Mouse (Mus musculus): ENCODE results near the gene Pex11g. TPM values are rescaled to one million over a fixed set of nuclear protein-coding genes. Genes with fewer than 3 reads are reported as not detected.

Pex11g gene
- polyA plus RNA-seq, 1 experiment from 2014 or later: 3.2 TPM

DNA sequence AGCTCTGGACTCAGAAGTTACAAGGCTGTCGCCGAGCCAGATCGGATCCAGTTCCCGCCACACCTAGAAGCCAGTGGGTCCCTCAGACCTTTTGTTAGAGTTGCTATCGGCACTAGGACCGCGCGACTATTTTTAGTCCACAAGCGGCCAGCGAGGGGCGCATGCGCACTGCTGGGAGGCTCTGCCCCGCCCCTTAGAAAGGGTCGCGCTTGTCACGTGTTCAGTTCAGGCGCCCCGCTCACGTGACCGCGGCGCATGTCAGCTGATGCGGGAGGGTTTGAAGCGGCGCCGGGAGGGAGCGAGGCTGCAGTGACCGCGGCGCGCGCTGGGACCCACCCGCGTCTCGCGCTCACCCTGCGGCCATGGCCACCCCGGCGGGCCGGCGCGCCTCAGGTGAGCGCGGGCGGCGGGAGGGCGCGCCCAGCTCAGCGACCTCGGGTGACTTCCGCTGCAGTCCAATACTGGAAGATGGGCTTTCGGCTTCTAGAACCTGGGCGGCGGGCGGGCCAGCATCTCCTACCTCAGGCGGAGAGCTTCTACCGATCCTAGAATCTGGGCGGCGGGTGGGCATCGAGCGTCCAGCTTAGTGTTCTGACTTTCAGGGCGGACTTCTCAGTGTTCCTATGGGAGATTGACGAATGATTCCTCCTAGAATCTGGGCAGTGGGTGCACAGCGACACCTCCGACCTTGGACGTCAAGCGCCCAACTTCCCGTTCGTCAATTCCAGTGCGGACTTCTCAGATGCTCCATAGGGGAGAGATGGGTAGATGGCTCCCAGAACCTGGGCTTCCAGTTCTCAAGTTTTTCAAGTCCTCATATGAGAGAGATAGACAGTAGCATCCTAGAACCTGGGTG, 33.0 kb upstream of the Pex11g start, which contains the start of gene Mcoln1:
TSS of gene Mcoln1 (plus strand) at position 223 of the 856 bp plus-strand sequence.
- peaks cover 26% of the 10 kb centered on the region for H3K36me3 ChIP-seq (replicated peaks; ENCODE audit: control insufficient read depth, insufficient read depth)
- ATAC-seq (ENCODE audit: low FRiP score) (peak; percentile 91), DNase-seq (ENCODE audit: low spot score) (peak; percentile 99)
- H3K4me1 ChIP-seq (replicated peaks; ENCODE audit: control insufficient read depth, insufficient read depth, low read length): peaks cover 25% of the 10 kb centered on the region
- no peaks in the 10 kb centered on the region for H3K27me3 ChIP-seq (ENCODE audit: control insufficient read depth, insufficient read depth, low read length)
- H3K9ac ChIP-seq: peak within 1 kb of the TSS; percentile 86
- no peaks in the 10 kb centered on the region; the same call in 1 of the 2 replicates for H3K9me3 ChIP-seq (ENCODE audit: control insufficient read depth, low read length)
- peak within 1 kb of the TSS; percentile 88 for H3K4me2 ChIP-seq (replicated peaks)
- H3K4me3 ChIP-seq (replicated peaks; ENCODE audit: low read length): peak within 1 kb of the TSS; percentile 91
- under 1% methylated on average over 70 of the region's 70 CpGs for WGBS
- peak within 1 kb of the TSS; percentile 92 for H3K27ac ChIP-seq

DNA sequence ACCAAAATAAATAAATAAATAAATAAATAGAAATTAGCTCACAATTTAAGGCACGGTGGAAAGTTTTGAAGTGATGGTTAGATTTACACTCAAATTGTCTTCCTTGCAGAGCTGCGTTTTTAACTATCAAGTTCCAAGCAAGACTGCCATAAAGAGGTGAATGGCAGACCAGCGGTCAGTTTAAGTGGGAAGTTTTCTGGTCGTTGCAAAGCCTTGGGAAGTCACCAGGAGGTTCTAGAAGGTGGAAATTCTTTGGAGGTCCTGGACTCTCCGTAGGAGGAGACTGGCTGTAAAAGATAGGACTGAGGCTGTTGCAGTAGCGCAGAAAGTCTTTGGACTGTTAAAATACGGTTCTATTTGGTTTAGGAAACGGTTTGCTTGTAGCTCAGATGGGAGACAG, 32.3 kb upstream of the Pex11g start:
- Histone ChIP-seq H3K27ac (peak overlapping the region; percentile 92), H3K4me1 (replicated peaks; ENCODE audit: control insufficient read depth, insufficient read depth, low read length) (peaks cover 25% of the 10 kb centered on the region), H3K27me3 (ENCODE audit: control insufficient read depth, insufficient read depth, low read length) (no peaks in the 10 kb centered on the region), H3K9me3 (ENCODE audit: control insufficient read depth, low read length) (no peaks in the 10 kb centered on the region; the same call in 1 of the 2 replicates), H3K4me2 (replicated peaks) (peak overlapping the region; percentile 88), H3K36me3 (replicated peaks; ENCODE audit: control insufficient read depth, insufficient read depth) (peaks cover 31% of the 10 kb centered on the region), H3K9ac (peak overlapping the region; percentile 86), H3K4me3 (replicated peaks; ENCODE audit: low read length) (peak overlapping the region; percentile 91)
- no peak; the same call in 1 of the 2 replicates for ATAC-seq (ENCODE audit: low FRiP score)
- DNase-seq (ENCODE audit: low spot score): peak; percentile 32
- 9% methylated on average over 8 of the region's 8 CpGs for WGBS

DNA sequence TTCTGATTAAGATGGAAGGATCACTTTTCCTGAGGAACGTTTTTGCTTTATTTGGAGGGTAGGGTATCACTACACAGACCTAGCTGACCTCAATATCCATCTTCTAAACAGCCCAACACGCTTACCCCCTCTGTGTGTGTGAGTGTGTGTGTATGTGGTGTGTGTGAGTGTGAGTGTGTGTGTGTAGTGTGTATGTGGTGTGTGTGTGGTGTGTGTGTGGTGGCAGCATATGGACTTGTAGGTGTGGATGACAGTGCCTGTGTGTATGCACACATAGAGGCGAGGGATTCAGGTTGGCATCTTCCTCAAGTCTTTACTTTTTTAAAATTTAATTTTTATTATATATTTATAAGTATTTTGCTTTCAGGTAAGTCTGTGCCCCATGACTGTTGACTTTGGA, 31.1 kb upstream of the Pex11g start:
- Histone ChIP-seq H3K9me3 (ENCODE audit: control insufficient read depth, low read length) (no peaks in the 10 kb centered on the region; the same call in 1 of the 2 replicates), H3K4me3 (replicated peaks; ENCODE audit: low read length) (no peak overlapping the region), H3K27ac (no peak overlapping the region), H3K4me1 (replicated peaks; ENCODE audit: control insufficient read depth, insufficient read depth, low read length) (peaks cover 31% of the 10 kb centered on the region), H3K36me3 (replicated peaks; ENCODE audit: control insufficient read depth, insufficient read depth) (peaks cover 31% of the 10 kb centered on the region), H3K27me3 (ENCODE audit: control insufficient read depth, insufficient read depth, low read length) (no peaks in the 10 kb centered on the region), H3K9ac (no peak overlapping the region), H3K4me2 (replicated peaks) (peak overlapping the region; percentile 88; the same call in 1 of the 2 replicates)
- ATAC-seq (ENCODE audit: low FRiP score) (no peak), DNase-seq (ENCODE audit: low spot score) (no peak)
- 93% methylated on average over 3 of the region's 3 CpGs for WGBS

DNA sequence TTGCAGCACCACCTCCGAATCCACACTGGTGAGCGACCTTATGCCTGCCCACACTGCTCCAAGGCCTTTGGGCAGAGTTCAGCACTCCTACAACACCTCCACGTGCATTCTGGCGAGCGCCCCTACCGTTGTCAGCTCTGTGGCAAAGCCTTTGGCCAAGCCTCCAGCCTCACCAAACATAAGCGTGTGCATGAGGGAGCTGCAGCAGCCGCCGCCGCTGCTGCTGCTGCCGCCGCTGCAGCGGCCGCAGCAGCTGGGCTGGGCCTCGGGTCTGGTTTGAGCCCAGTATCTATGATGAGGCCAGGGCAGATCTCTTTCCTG, 28.9 kb upstream of the Pex11g start:
- no peak overlapping the region for H3K4me3 ChIP-seq (replicated peaks; ENCODE audit: low read length)
- no peak overlapping the region for H3K9ac ChIP-seq

DNA sequence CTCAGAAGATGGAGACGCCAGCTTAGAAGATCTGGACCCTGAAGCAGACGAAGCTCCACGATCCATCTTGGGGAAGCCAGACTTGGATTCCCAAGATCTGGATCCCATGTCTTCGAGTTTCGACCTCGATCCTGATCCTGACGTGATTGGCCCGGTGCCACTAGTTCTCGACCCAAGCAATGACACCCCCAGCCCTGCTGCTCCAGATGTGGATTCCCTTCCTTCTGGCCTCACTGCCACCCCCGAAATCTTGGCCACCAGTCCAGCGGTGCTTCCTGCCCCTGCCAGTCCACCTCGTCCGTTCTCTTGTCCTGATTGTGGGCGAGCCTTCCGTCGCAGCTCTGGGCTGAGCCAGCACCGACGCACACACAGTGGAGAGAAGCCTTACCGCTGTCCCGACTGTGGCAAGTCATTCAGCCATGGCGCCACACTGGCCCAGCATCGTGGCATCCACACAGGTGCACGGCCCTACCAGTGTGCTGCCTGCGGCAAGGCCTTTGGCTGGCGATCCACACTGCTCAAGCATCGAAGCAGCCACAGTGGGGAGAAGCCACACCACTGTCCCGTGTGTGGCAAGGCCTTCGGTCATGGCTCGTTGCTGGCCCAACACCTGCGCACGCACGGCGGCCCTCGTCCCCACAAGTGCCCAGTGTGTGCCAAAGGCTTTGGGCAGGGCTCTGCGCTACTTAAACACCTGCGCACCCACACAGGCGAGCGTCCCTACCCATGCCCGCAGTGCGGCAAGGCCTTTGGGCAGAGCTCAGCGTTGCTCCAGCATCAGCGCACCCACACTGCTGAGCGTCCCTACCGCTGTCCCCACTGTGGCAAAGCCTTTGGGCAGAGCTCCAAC, 28.3 kb upstream of the Pex11g start:
- ATAC-seq (ENCODE audit: low FRiP score): no peak
- Histone ChIP-seq H3K36me3 (replicated peaks; ENCODE audit: control insufficient read depth, insufficient read depth) (peaks cover 31% of the 10 kb centered on the region), H3K4me3 (replicated peaks; ENCODE audit: low read length) (no peak overlapping the region), H3K9me3 (ENCODE audit: control insufficient read depth, low read length) (no peaks in the 10 kb centered on the region; the same call in 1 of the 2 replicates), H3K27ac (no peak overlapping the region), H3K9ac (no peak overlapping the region), H3K4me2 (replicated peaks) (no peak overlapping the region), H3K4me1 (replicated peaks; ENCODE audit: control insufficient read depth, insufficient read depth, low read length) (peaks cover 26% of the 10 kb centered on the region), H3K27me3 (ENCODE audit: control insufficient read depth, insufficient read depth, low read length) (no peaks in the 10 kb centered on the region)
- DNase-seq (ENCODE audit: low spot score): no peak
- WGBS: 96% methylated on average over 44 of the region's 44 CpGs

More for the DNA sequence above, 28.9 kb upstream of the Pex11g start:
- Histone ChIP-seq H3K36me3 (replicated peaks; ENCODE audit: control insufficient read depth, insufficient read depth) (peaks cover 31% of the 10 kb centered on the region), H3K4me2 (replicated peaks) (no peak overlapping the region), H3K27ac (no peak overlapping the region), H3K4me1 (replicated peaks; ENCODE audit: control insufficient read depth, insufficient read depth, low read length) (peaks cover 32% of the 10 kb centered on the region), H3K27me3 (ENCODE audit: control insufficient read depth, insufficient read depth, low read length) (no peaks in the 10 kb centered on the region), H3K9me3 (ENCODE audit: control insufficient read depth, low read length) (no peaks in the 10 kb centered on the region; the same call in 1 of the 2 replicates)
- 93% methylated on average over 15 of the region's 15 CpGs for WGBS
- ATAC-seq (ENCODE audit: low FRiP score) (no peak), DNase-seq (ENCODE audit: low spot score) (no peak)

DNA sequence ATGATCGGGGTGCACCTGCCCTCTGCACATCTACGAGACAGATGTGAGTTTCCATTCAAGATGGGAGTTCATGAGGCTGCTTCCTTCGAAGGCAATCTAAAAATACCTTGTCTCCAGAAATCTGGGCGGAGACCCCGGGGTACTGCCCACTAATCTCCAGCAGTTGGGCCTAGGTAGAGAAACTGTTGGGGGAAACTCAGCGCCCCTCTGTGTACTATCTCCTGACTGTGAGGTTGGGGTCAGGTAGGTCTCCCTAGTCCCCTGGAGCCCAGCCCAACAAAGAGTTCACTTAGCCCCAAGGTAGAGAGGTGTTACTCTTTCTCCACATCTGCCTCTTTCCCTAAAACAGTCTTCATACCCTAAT, 26.3 kb upstream of the Pex11g start:
- H3K4me2 ChIP-seq (replicated peaks): peak overlapping the region; percentile 88
- DNase-seq (ENCODE audit: low spot score) (no peak), ATAC-seq (ENCODE audit: low FRiP score) (no peak)
- peak overlapping the region; percentile 91 for H3K27ac ChIP-seq
- H3K4me1 ChIP-seq (replicated peaks; ENCODE audit: control insufficient read depth, insufficient read depth, low read length): peaks cover 17% of the 10 kb centered on the region; the same call in 1 of the 2 replicates
- no peaks in the 10 kb centered on the region for H3K27me3 ChIP-seq (ENCODE audit: control insufficient read depth, insufficient read depth, low read length)
- peaks cover 28% of the 10 kb centered on the region for H3K36me3 ChIP-seq (replicated peaks; ENCODE audit: control insufficient read depth, insufficient read depth)
- H3K9ac ChIP-seq: peak overlapping the region; percentile 99
- peak overlapping the region; percentile 79 for H3K4me3 ChIP-seq (replicated peaks; ENCODE audit: low read length)
- WGBS: 44% methylated on average over 6 of the region's 6 CpGs
- no peaks in the 10 kb centered on the region; the same call in 1 of the 2 replicates for H3K9me3 ChIP-seq (ENCODE audit: control insufficient read depth, low read length)

DNA sequence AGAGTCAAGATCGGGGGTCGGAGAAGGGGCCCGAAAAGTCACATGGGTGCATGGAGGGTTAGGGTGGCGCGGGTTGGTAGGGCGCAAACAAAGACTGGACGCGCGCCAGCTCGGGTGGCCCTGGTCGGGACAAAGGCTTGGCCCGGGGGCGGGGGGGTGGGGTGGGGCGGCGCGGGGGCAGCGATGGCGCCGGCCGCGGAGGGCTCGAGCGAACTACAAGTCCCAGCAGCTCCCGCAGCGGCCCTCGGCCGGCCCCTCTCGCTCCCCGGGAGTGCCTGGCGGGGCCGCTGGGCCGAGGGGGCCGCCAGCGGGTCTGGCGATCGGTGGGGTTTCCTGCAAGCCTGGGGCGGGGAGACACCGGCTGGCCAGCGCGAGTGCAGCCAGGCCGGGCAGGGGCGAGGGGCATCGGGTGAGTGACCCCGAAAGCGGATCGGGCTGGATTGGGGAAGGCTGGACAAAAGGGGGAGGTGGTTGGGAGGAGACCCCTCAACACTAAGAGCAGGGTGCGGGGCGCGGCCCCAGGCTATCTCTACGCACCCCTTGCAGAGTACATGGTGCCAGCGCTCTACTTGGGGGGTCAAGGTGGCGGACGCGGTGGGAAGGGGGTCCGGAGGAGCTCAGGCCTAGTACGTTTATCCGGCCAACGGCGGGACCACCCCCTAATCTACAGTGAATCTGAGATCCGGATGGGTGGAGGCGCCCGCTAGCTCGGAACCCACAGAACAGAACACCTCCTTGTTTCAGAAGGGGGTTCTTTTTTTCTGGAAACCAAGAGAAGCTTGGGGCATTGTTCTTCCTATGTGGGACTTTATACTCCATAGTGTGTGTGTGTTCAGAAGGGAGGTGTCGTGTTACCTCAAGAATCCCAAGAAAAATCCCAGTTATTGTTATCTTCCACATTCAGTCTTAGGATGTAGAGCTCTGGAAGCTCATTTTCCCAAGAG, 25.7 kb upstream of the Pex11g start, which contains the start of gene Zfp358:
TSS of gene Zfp358 (plus strand) at position 238 of the 944 bp plus-strand sequence.
- peak; percentile 75 for DNase-seq (ENCODE audit: low spot score)
- Histone ChIP-seq H3K27ac (peak within 1 kb of the TSS; percentile 91), H3K4me3 (replicated peaks; ENCODE audit: low read length) (peak within 1 kb of the TSS; percentile 79), H3K4me2 (replicated peaks) (peak within 1 kb of the TSS; percentile 88), H3K36me3 (replicated peaks; ENCODE audit: control insufficient read depth, insufficient read depth) (peaks cover 28% of the 10 kb centered on the region), H3K9me3 (ENCODE audit: control insufficient read depth, low read length) (no peaks in the 10 kb centered on the region; the same call in 1 of the 2 replicates), H3K9ac (peak within 1 kb of the TSS; percentile 99), H3K4me1 (replicated peaks; ENCODE audit: control insufficient read depth, insufficient read depth, low read length) (peaks cover 16% of the 10 kb centered on the region; the same call in 1 of the 2 replicates), H3K27me3 (ENCODE audit: control insufficient read depth, insufficient read depth, low read length) (no peaks in the 10 kb centered on the region)
- peak; percentile 91 for ATAC-seq (ENCODE audit: low FRiP score)
- WGBS: under 1% methylated on average over 64 of the region's 64 CpGs

DNA sequence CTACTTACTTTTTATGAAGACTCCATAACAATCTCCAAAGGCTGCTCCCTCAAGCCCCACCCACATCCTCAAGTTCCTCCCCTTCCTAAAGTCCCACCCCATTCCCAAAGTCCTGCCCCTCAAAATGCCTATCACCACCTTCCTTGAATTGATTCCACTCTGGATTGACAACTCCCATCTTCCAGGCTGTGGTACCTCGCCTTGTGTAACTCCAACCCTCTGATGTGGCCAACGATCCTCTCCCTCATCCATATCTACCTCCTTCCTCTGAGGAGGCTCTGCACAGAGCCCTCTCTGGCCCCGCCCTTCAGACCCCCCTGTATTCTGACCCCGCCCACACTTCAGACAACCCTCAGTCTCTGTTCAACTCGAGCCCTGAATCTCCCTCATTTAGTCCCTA, 17.7 kb upstream of the Pex11g start:
- 32% methylated on average over 5 of the region's 5 CpGs for WGBS
- no peak overlapping the region for H3K27ac ChIP-seq
- H3K4me3 ChIP-seq (replicated peaks; ENCODE audit: low read length): no peak overlapping the region
- ATAC-seq (ENCODE audit: low FRiP score): no peak
- H3K4me1 ChIP-seq (replicated peaks; ENCODE audit: control insufficient read depth, insufficient read depth, low read length): no peaks in the 10 kb centered on the region
- H3K27me3 ChIP-seq (ENCODE audit: control insufficient read depth, insufficient read depth, low read length): no peaks in the 10 kb centered on the region
- H3K9ac ChIP-seq: no peak overlapping the region
- H3K9me3 ChIP-seq (ENCODE audit: control insufficient read depth, low read length): no peaks in the 10 kb centered on the region
- no peaks in the 10 kb centered on the region for H3K36me3 ChIP-seq (replicated peaks; ENCODE audit: control insufficient read depth, insufficient read depth)
- DNase-seq (ENCODE audit: low spot score): no peak
- no peak overlapping the region for H3K4me2 ChIP-seq (replicated peaks)

Data from hindbrain, embryonic 14.5 days (tissue).